Mouse (Mus musculus): ENCODE data around the gene Rpain. TPM values are rescaled to one million over a fixed set of nuclear protein-coding genes. Genes with fewer than 3 reads are reported as not detected.

The Rpain gene
- polyA plus RNA-seq, 1 experiment from 2014 or later: 69.7 TPM

- H3K27ac ChIP-seq (ENCODE audit: low read depth): no peak overlapping the region
- H3K9ac ChIP-seq: no peak overlapping the region
- no peaks in the 10 kb centered on the region for H3K4me1 ChIP-seq (ENCODE audit: insufficient read depth)
- peaks cover 93% of the 10 kb centered on the region for H3K36me3 ChIP-seq (ENCODE audit: insufficient read depth)
- no peak for TF ChIP-seq CTCF (IDR thresholded peaks at IDR 0.05; ENCODE audit: low read depth)
- 93% methylated on average over 5 of the region's 5 CpGs for WGBS
- no peak overlapping the region for H3K4me2 ChIP-seq
- H3K9me3 ChIP-seq (ENCODE audit: low read depth, low read length): no peaks in the 10 kb centered on the region
- H3K4me3 ChIP-seq (ENCODE audit: low read depth, low read length): no peak overlapping the region
- DNase-seq (no peak), ATAC-seq (ENCODE audit: insufficient read depth) (no peak)
- H3K27me3 ChIP-seq (ENCODE audit: insufficient read depth, low read length): no peaks in the 10 kb centered on the region
These were observed 9.0 kb upstream of the Rpain start for GRCm38 (mm10) chr11:70960786-70961554.

GRCm38 (mm10) chr11:70964222-70964907, 5.6 kb upstream of the Rpain start:
- Histone ChIP-seq H3K36me3 (ENCODE audit: insufficient read depth) (peaks cover 74% of the 10 kb centered on the region), H3K9ac (no peak overlapping the region), H3K4me1 (ENCODE audit: insufficient read depth) (peaks cover 3% of the 10 kb centered on the region; the same call in 1 of the 2 replicates), H3K27ac (ENCODE audit: low read depth) (no peak overlapping the region), H3K4me2 (no peak overlapping the region), H3K27me3 (ENCODE audit: insufficient read depth, low read length) (no peaks in the 10 kb centered on the region), H3K4me3 (ENCODE audit: low read depth, low read length) (no peak overlapping the region), H3K9me3 (ENCODE audit: low read depth, low read length) (no peaks in the 10 kb centered on the region)
- 80% methylated on average over 4 of the region's 4 CpGs for WGBS
- ATAC-seq (ENCODE audit: insufficient read depth) (no peak), DNase-seq (no peak)
- no peak for TF ChIP-seq CTCF (IDR thresholded peaks at IDR 0.05; ENCODE audit: low read depth)

GRCm38 (mm10) chr11:70969271-70969794, 680 bp upstream of the Rpain start:
- H3K36me3 ChIP-seq (ENCODE audit: insufficient read depth): peaks cover 48% of the 10 kb centered on the region
- under 1% methylated on average over 25 of the region's 25 CpGs for WGBS
- H3K9me3 ChIP-seq (ENCODE audit: low read depth, low read length): no peaks in the 10 kb centered on the region
- H3K9ac ChIP-seq: peak overlapping the region; percentile 74
- no peak for TF ChIP-seq CTCF (IDR thresholded peaks at IDR 0.05; ENCODE audit: low read depth)
- DNase-seq (peak; percentile 36), ATAC-seq (ENCODE audit: insufficient read depth) (peak; percentile 14; the same call in 1 of the 2 replicates)
- H3K27me3 ChIP-seq (ENCODE audit: insufficient read depth, low read length): no peaks in the 10 kb centered on the region
- H3K4me1 ChIP-seq (ENCODE audit: insufficient read depth): peaks cover 6% of the 10 kb centered on the region; the same call in 1 of the 2 replicates
- H3K4me2 ChIP-seq: peak overlapping the region; percentile 85
- peak overlapping the region; percentile 71 for H3K4me3 ChIP-seq (ENCODE audit: low read depth, low read length)
- H3K27ac ChIP-seq (ENCODE audit: low read depth): peak overlapping the region; percentile 58

GRCm38 (mm10) chr11:70970560-70971540, 837 bp downstream of the Rpain start:
- ATAC-seq (ENCODE audit: insufficient read depth): peak; percentile 19
- Histone ChIP-seq H3K27me3 (ENCODE audit: insufficient read depth, low read length) (no peaks in the 10 kb centered on the region), H3K4me2 (peak overlapping the region; percentile 84), H3K36me3 (ENCODE audit: insufficient read depth) (peaks cover 48% of the 10 kb centered on the region), H3K4me1 (ENCODE audit: insufficient read depth) (peaks cover 6% of the 10 kb centered on the region; the same call in 1 of the 2 replicates), H3K9me3 (ENCODE audit: low read depth, low read length) (no peaks in the 10 kb centered on the region), H3K9ac (peak overlapping the region; percentile 60), H3K4me3 (ENCODE audit: low read depth, low read length) (peak overlapping the region; percentile 71), H3K27ac (ENCODE audit: low read depth) (peak overlapping the region; percentile 83)
- no peak for TF ChIP-seq CTCF (IDR thresholded peaks at IDR 0.05; ENCODE audit: low read depth)
- WGBS: 13% methylated on average over 24 of the region's 24 CpGs
- peak; percentile 26 for DNase-seq

- DNase-seq: no peak
- WGBS: 55% methylated on average over 1 of the region's 1 CpGs
- no peak overlapping the region for H3K4me2 ChIP-seq
- H3K9ac ChIP-seq: no peak overlapping the region
- no peaks in the 10 kb centered on the region for H3K9me3 ChIP-seq (ENCODE audit: low read depth, low read length)
- H3K36me3 ChIP-seq (ENCODE audit: insufficient read depth): peaks cover 54% of the 10 kb centered on the region
- TF ChIP-seq CTCF (IDR thresholded peaks at IDR 0.05; ENCODE audit: low read depth): no peak
- ATAC-seq (ENCODE audit: insufficient read depth): no peak
- no peak overlapping the region for H3K4me3 ChIP-seq (ENCODE audit: low read depth, low read length)
- no peaks in the 10 kb centered on the region for H3K27me3 ChIP-seq (ENCODE audit: insufficient read depth, low read length)
- H3K27ac ChIP-seq (ENCODE audit: low read depth): no peak overlapping the region
- peaks cover 6% of the 10 kb centered on the region; the same call in 1 of the 2 replicates for H3K4me1 ChIP-seq (ENCODE audit: insufficient read depth)
These were observed 2.6 kb downstream of the Rpain start for GRCm38 (mm10) chr11:70972586-70972985.

- ATAC-seq (ENCODE audit: insufficient read depth): no peak
- no peak overlapping the region for H3K4me3 ChIP-seq (ENCODE audit: low read depth, low read length)
- no peaks in the 10 kb centered on the region for H3K27me3 ChIP-seq (ENCODE audit: insufficient read depth, low read length)
- peak; percentile 53 for TF ChIP-seq CTCF (IDR thresholded peaks at IDR 0.05; ENCODE audit: low read depth)
- peaks cover 3% of the 10 kb centered on the region; the same call in 1 of the 2 replicates for H3K4me1 ChIP-seq (ENCODE audit: insufficient read depth)
- no peak overlapping the region for H3K9ac ChIP-seq
- H3K4me2 ChIP-seq: no peak overlapping the region
- H3K27ac ChIP-seq (ENCODE audit: low read depth): no peak overlapping the region
- peak; percentile 21 for DNase-seq
- H3K36me3 ChIP-seq (ENCODE audit: insufficient read depth): peaks cover 66% of the 10 kb centered on the region
- no peaks in the 10 kb centered on the region for H3K9me3 ChIP-seq (ENCODE audit: low read depth, low read length)
- WGBS: 66% methylated on average over 4 of the region's 4 CpGs
These were observed 3.9 kb downstream of the Rpain start for GRCm38 (mm10) chr11:70973947-70974346.
